ENCODE assay signal across 16 mouse cellular contexts in genomic region chr1:156221327-156221726, GRCm38 (mm10). TPM values are rescaled to one million over a fixed set of nuclear protein-coding genes. Genes with fewer than 3 reads are reported as not detected.
DNase-seq lines count a peak whose midpoint lies in the region; ATAC-seq and TF ChIP-seq lines count a peak whose summit lies in the region.
"Had no signal": no experiment of that assay in that cellular context is flagged by ENCODE, and none has a peak within 500 bp of the region (broad histone marks: within the 10 kb centered on the region; RNA-seq: fewer than 3 reads in every experiment).

No protein-coding gene starts in this region.

- H3K4me3 ChIP-seq in heart, embryonic 15.5 days = no peak overlapping the region
- H3K4me3 ChIP-seq in midbrain, embryonic 13.5 days (replicated peaks) = no peak overlapping the region
- no peak overlapping the region for H3K4me3 ChIP-seq in midbrain, postnatal 0 days (ENCODE audit: low read depth, low read length)
- H3K4me3 ChIP-seq: left cerebral cortex, adult 2 months; limb, embryonic 15.5 days; myocyte; stomach, embryonic 15.5 days had no signal

- ATAC-seq in heart, embryonic 15.5 days (replicated peaks; ENCODE audit: insufficient number of reproducible peaks, insufficient read depth, low FRiP score, low read depth) = no peak
- peak; percentile 40; the same call in 1 of the 2 replicates for ATAC-seq in midbrain, embryonic 13.5 days
- no peak for ATAC-seq in midbrain, postnatal 0 days (ENCODE audit: low FRiP score)
- ATAC-seq: CD4-positive, CD25-positive, alpha-beta regulatory T cell, adult 4 months had no signal

- H3K9me3 ChIP-seq in heart, embryonic 15.5 days (replicated peaks) = no peaks in the 10 kb centered on the region
- no peaks in the 10 kb centered on the region for H3K9me3 ChIP-seq in midbrain, embryonic 13.5 days
- no peaks in the 10 kb centered on the region for H3K9me3 ChIP-seq in midbrain, postnatal 0 days (ENCODE audit: low read length)
- H3K9me3 ChIP-seq: limb, embryonic 15.5 days; stomach, embryonic 15.5 days had no signal

- H3K36me3 ChIP-seq in heart, embryonic 15.5 days = no peaks in the 10 kb centered on the region
- H3K36me3 ChIP-seq in midbrain, embryonic 13.5 days = no peaks in the 10 kb centered on the region
- no peaks in the 10 kb centered on the region for H3K36me3 ChIP-seq in midbrain, postnatal 0 days (ENCODE audit: insufficient read depth, low read length)
- H3K36me3 ChIP-seq: limb, embryonic 15.5 days; stomach, embryonic 15.5 days had no signal

- H3K27ac ChIP-seq in heart, embryonic 15.5 days = peak overlapping the region; percentile 59; the same call in 1 of the 2 replicates
- no peak overlapping the region for H3K27ac ChIP-seq in midbrain, embryonic 13.5 days
- H3K27ac ChIP-seq in midbrain, postnatal 0 days (ENCODE audit: low read depth, low read length) = no peak overlapping the region
- H3K27ac ChIP-seq: left cerebral cortex, adult 2 months; limb, embryonic 15.5 days; macrophage; stomach, embryonic 15.5 days had no signal

- H3K27me3 ChIP-seq in heart, embryonic 15.5 days = no peaks in the 10 kb centered on the region
- no peaks in the 10 kb centered on the region for H3K27me3 ChIP-seq in midbrain, embryonic 13.5 days
- H3K27me3 ChIP-seq in midbrain, postnatal 0 days (ENCODE audit: insufficient read depth, low read length) = no peaks in the 10 kb centered on the region
- H3K27me3 ChIP-seq: limb, embryonic 15.5 days; stomach, embryonic 15.5 days had no signal

- peaks cover 39% of the 10 kb centered on the region for H3K4me1 ChIP-seq in heart, embryonic 15.5 days (replicated peaks)
- peaks cover 27% of the 10 kb centered on the region for H3K4me1 ChIP-seq in midbrain, embryonic 13.5 days (replicated peaks)
- H3K4me1 ChIP-seq in midbrain, postnatal 0 days (ENCODE audit: insufficient read depth, low read length) = no peaks in the 10 kb centered on the region; the same call in 1 of the 2 replicates

- no peak for TF ChIP-seq CTCF in midbrain, postnatal 0 days (IDR thresholded peaks at IDR 0.05)

- H3K9ac ChIP-seq in heart, embryonic 15.5 days = no peak overlapping the region
- no peak overlapping the region for H3K9ac ChIP-seq in midbrain, embryonic 13.5 days (replicated peaks)
- H3K9ac ChIP-seq in midbrain, postnatal 0 days (replicated peaks; ENCODE audit: low read length, poor library complexity, severe bottlenecking) = no peak overlapping the region
- H3K9ac ChIP-seq: limb, embryonic 15.5 days; stomach, embryonic 15.5 days had no signal

- no peak overlapping the region for H3K4me2 ChIP-seq in heart, embryonic 15.5 days
- no peak overlapping the region for H3K4me2 ChIP-seq in midbrain, embryonic 13.5 days (replicated peaks)
- H3K4me2 ChIP-seq in midbrain, postnatal 0 days (ENCODE audit: low read depth, low read length, poor library complexity, severe bottlenecking) = no peak overlapping the region
- H3K4me2 ChIP-seq: limb, embryonic 15.5 days; stomach, embryonic 15.5 days had no signal

- DNase-seq in heart, adult 9 months (ENCODE audit: low spot score in 2 of 2) = no peak
- no peak for DNase-seq in midbrain, postnatal 0 days (ENCODE audit: low spot score)
- peak; percentile 73 for DNase-seq in kidney, postnatal 36 days
- DNase-seq in layer of hippocampus, adult 8-10 months (ENCODE audit: low spot score in 2 of 2) = no peak
- DNase-seq in right cerebral cortex, adult 18-20 months = no peak
- DNase-seq: cerebellum, adult 8-10 months; right cerebral cortex, postnatal 4 days; thymus, postnatal 4 days had no signal

- WGBS in heart, embryonic 15.5 days = 69% methylated on average over 2 of the region's 2 CpGs
- WGBS in midbrain, embryonic 13.5 days = 38% methylated on average over 2 of the region's 2 CpGs
- 47% methylated on average over 2 of the region's 2 CpGs for WGBS in midbrain, postnatal 0 days

RNA-seq across cellular contexts. Expression of gene Fam163a, which starts 16.5 kb away (rescaled TPM):
- polyA plus RNA-seq in heart, embryonic 15.5 days (2015; fragmentation: Nextera tagmentation; extraction: Ambion mirVana) = 1.8 and 2.9 TPM in 2 replicates
- polyA plus RNA-seq in midbrain, embryonic 13.5 days (2015; fragmentation: Nextera tagmentation; extraction: Ambion mirVana) = 8.4 and 12.4 TPM in 2 replicates
- total RNA-seq in midbrain, postnatal 0 days (2014; rRNA removed) = 4.6 and 5.6 TPM in 2 replicates
- 4.8 TPM in 2 replicates for polyA plus RNA-seq in midbrain, postnatal 0 days (2015; fragmentation: Nextera tagmentation; extraction: Ambion mirVana)
- 10 to 100 TPM in 2 of 4 experiments, 1 to 10 TPM in 2; 9.3 to 15.2 (median 11.5) TPM for total RNA-seq in layer of hippocampus, adult 8-10 months (2022)
- polyA plus RNA-seq: CD4-positive, CD25-positive, alpha-beta regulatory T cell, adult 4 months; macrophage; myocyte had no signal

Comparison
In these comparisons a context has a peak if more than half of its experiments do, and no peak if none do; other contexts are left out.
1. DNase-seq: peak in kidney, postnatal 36 days (2 of 2); none in heart, adult 9 months (0 of 2), midbrain, postnatal 0 days (single experiment), layer of hippocampus, adult 8-10 months (0 of 2) and right cerebral cortex, adult 18-20 months (single experiment).